Mouse (Mus musculus): Measurements from ENCODE around the gene Aaas. TPM values are rescaled to one million over a fixed set of nuclear protein-coding genes. Genes with fewer than 3 reads are reported as not detected.
A peak's percentile ranks its signal among the peaks of the same experiment; 100 is the strongest.
"Not testable (repeated sequence)": the region's sequence is repeated elsewhere in the genome, so short reads cannot be mapped to it uniquely, and the experiment has no call there.

Gene Aaas
- polyA plus RNA-seq, 1 experiment from 2014 or later, result 65.9 TPM

- DNase-seq (ENCODE audit: low spot score), result no peak
- Histone ChIP-seq H3K36me3 (ENCODE audit: control insufficient read depth, insufficient read depth, low read length) (no peaks in the 10 kb centered on the region), H3K27ac (ENCODE audit: low read depth, low read length) (no peak overlapping the region), H3K9me3 (ENCODE audit: control insufficient read depth, low read length) (no peaks in the 10 kb centered on the region), H3K9ac (ENCODE audit: low read depth, low read length) (no peak overlapping the region), H3K27me3 (ENCODE audit: control insufficient read depth, insufficient read depth, low read length) (peaks cover 19% of the 10 kb centered on the region), H3K4me3 (ENCODE audit: low read depth, low read length) (no peak overlapping the region), H3K4me2 (replicated peaks; ENCODE audit: low read depth, low read length) (no peak overlapping the region), H3K4me1 (replicated peaks; ENCODE audit: control insufficient read depth, insufficient read depth, low read length) (peaks cover 16% of the 10 kb centered on the region)
- WGBS, result 84% methylated on average over 2 of the region's 2 CpGs
- no peak for ATAC-seq (ENCODE audit: low FRiP score)
These were observed 3.4 kb upstream of the Aaas start for GRCm38 (mm10) chr15:102353986-102354385.

- no peaks in the 10 kb centered on the region for H3K36me3 ChIP-seq (ENCODE audit: control insufficient read depth, insufficient read depth, low read length)
- ATAC-seq (ENCODE audit: low FRiP score) (no peak), DNase-seq (ENCODE audit: low spot score) (no peak)
- H3K27ac ChIP-seq (ENCODE audit: low read depth, low read length), result no peak overlapping the region
- H3K4me1 ChIP-seq (replicated peaks; ENCODE audit: control insufficient read depth, insufficient read depth, low read length), result peaks cover 6% of the 10 kb centered on the region; the same call in 1 of the 2 replicates
- H3K27me3 ChIP-seq (ENCODE audit: control insufficient read depth, insufficient read depth, low read length), result peaks cover 5% of the 10 kb centered on the region; the same call in 1 of the 2 replicates
- no peak overlapping the region for H3K4me2 ChIP-seq (replicated peaks; ENCODE audit: low read depth, low read length)
- 63% methylated on average over 2 of the region's 2 CpGs for WGBS
- H3K9ac ChIP-seq (ENCODE audit: low read depth, low read length), result no peak overlapping the region
- H3K4me3 ChIP-seq (ENCODE audit: low read depth, low read length), result no peak overlapping the region
- H3K9me3 ChIP-seq (ENCODE audit: control insufficient read depth, low read length), result no peaks in the 10 kb centered on the region
These were observed 1.6 kb upstream of the Aaas start for GRCm38 (mm10) chr15:102352177-102352576.

- H3K27me3 ChIP-seq (ENCODE audit: control insufficient read depth, insufficient read depth, low read length), result no peaks in the 10 kb centered on the region
- H3K4me1 ChIP-seq (replicated peaks; ENCODE audit: control insufficient read depth, insufficient read depth, low read length), result peaks cover 6% of the 10 kb centered on the region; the same call in 1 of the 2 replicates
- 0 out of 2 replicates have a peak, but pooled peaks have one; percentile 7 for ATAC-seq (ENCODE audit: low FRiP score)
- peak overlapping the region; percentile 80 for H3K4me3 ChIP-seq (ENCODE audit: low read depth, low read length)
- no peak for DNase-seq (ENCODE audit: low spot score)
- H3K9ac ChIP-seq (ENCODE audit: low read depth, low read length), result 0 out of 2 replicates have a peak overlapping the region, but pooled peaks have one; percentile 42
- H3K4me2 ChIP-seq (replicated peaks; ENCODE audit: low read depth, low read length), result peak overlapping the region; percentile 33
- 11% methylated on average over 11 of the region's 11 CpGs for WGBS
- no peak overlapping the region for H3K27ac ChIP-seq (ENCODE audit: low read depth, low read length)
- H3K9me3 ChIP-seq (ENCODE audit: control insufficient read depth, low read length), result no peaks in the 10 kb centered on the region
- H3K36me3 ChIP-seq (ENCODE audit: control insufficient read depth, insufficient read depth, low read length), result no peaks in the 10 kb centered on the region
These were observed 346 bp upstream of the Aaas start for GRCm38 (mm10) chr15:102350942-102351291.

- Histone ChIP-seq H3K9ac (ENCODE audit: low read depth, low read length) (no peak overlapping the region), H3K4me2 (replicated peaks; ENCODE audit: low read depth, low read length) (no peak overlapping the region), H3K4me3 (ENCODE audit: low read depth, low read length) (no peak overlapping the region), H3K27ac (ENCODE audit: low read depth, low read length) (no peak overlapping the region), H3K36me3 (ENCODE audit: control insufficient read depth, insufficient read depth, low read length) (no peaks in the 10 kb centered on the region), H3K9me3 (ENCODE audit: control insufficient read depth, low read length) (no peaks in the 10 kb centered on the region), H3K4me1 (replicated peaks; ENCODE audit: control insufficient read depth, insufficient read depth, low read length) (peaks cover 6% of the 10 kb centered on the region; the same call in 1 of the 2 replicates), H3K27me3 (ENCODE audit: control insufficient read depth, insufficient read depth, low read length) (no peaks in the 10 kb centered on the region)
- ATAC-seq (ENCODE audit: low FRiP score) (no peak), DNase-seq (ENCODE audit: low spot score) (no peak)
- 71% methylated on average over 4 of the region's 4 CpGs for whole genome bisulfite sequencing
These were observed 4.1 kb downstream of the Aaas start for GRCm38 (mm10) chr15:102346444-102346843.

- DNase-seq (ENCODE audit: low spot score) (no peak), ATAC-seq (ENCODE audit: low FRiP score) (no peak)
- Histone ChIP-seq H3K9ac (ENCODE audit: low read depth, low read length) (no peak overlapping the region), H3K9me3 (ENCODE audit: control insufficient read depth, low read length) (no peaks in the 10 kb centered on the region), H3K4me3 (ENCODE audit: low read depth, low read length) (no peak overlapping the region), H3K27ac (ENCODE audit: low read depth, low read length) (no peak overlapping the region), H3K27me3 (ENCODE audit: control insufficient read depth, insufficient read depth, low read length) (no peaks in the 10 kb centered on the region), H3K4me2 (replicated peaks; ENCODE audit: low read depth, low read length) (no peak overlapping the region), H3K4me1 (replicated peaks; ENCODE audit: control insufficient read depth, insufficient read depth, low read length) (no peaks in the 10 kb centered on the region), H3K36me3 (ENCODE audit: control insufficient read depth, insufficient read depth, low read length) (no peaks in the 10 kb centered on the region)
- WGBS, result 95% methylated on average over 3 of the region's 3 CpGs
These were observed 6.1 kb downstream of the Aaas start for GRCm38 (mm10) chr15:102344490-102344889.

GRCm38 (mm10) chr15:102341580-102341979 lies 9.0 kb downstream of the Aaas start:
- no peak for ATAC-seq (ENCODE audit: low FRiP score)
- H3K36me3 ChIP-seq (ENCODE audit: control insufficient read depth, insufficient read depth, low read length), result no peaks in the 10 kb centered on the region
- H3K9me3 ChIP-seq (ENCODE audit: control insufficient read depth, low read length), result no peaks in the 10 kb centered on the region
- no peaks in the 10 kb centered on the region for H3K27me3 ChIP-seq (ENCODE audit: control insufficient read depth, insufficient read depth, low read length)
- DNase-seq (ENCODE audit: low spot score), result peak; percentile 64
- H3K4me3 ChIP-seq (ENCODE audit: low read depth, low read length), result no peak overlapping the region
- no peaks in the 10 kb centered on the region for H3K4me1 ChIP-seq (replicated peaks; ENCODE audit: control insufficient read depth, insufficient read depth, low read length)
- WGBS, result 13% methylated on average over 1 of the region's 1 CpGs
- no peak overlapping the region for H3K27ac ChIP-seq (ENCODE audit: low read depth, low read length)
- H3K4me2 ChIP-seq (replicated peaks; ENCODE audit: low read depth, low read length), result no peak overlapping the region
- no peak overlapping the region for H3K9ac ChIP-seq (ENCODE audit: low read depth, low read length)

- Histone ChIP-seq H3K27ac (ENCODE audit: low read depth, low read length) (no peak overlapping the region), H3K4me2 (replicated peaks; ENCODE audit: low read depth, low read length) (no peak overlapping the region), H3K4me1 (replicated peaks; ENCODE audit: control insufficient read depth, insufficient read depth, low read length) (no peaks in the 10 kb centered on the region), H3K27me3 (ENCODE audit: control insufficient read depth, insufficient read depth, low read length) (no peaks in the 10 kb centered on the region), H3K9ac (ENCODE audit: low read depth, low read length) (no peak overlapping the region), H3K4me3 (ENCODE audit: low read depth, low read length) (no peak overlapping the region), H3K9me3 (ENCODE audit: control insufficient read depth, low read length) (no peaks in the 10 kb centered on the region), H3K36me3 (ENCODE audit: control insufficient read depth, insufficient read depth, low read length) (no peaks in the 10 kb centered on the region)
- DNase-seq (ENCODE audit: low spot score), result no peak
- no peak for ATAC-seq (ENCODE audit: low FRiP score)
- WGBS, result 77% methylated on average over 5 of the region's 5 CpGs
These were observed 11.0 kb downstream of the Aaas start for GRCm38 (mm10) chr15:102339612-102340011.

- Histone ChIP-seq H3K4me3 (ENCODE audit: low read depth, low read length) (no peak overlapping the region), H3K27me3 (ENCODE audit: control insufficient read depth, insufficient read depth, low read length) (no peaks in the 10 kb centered on the region), H3K36me3 (ENCODE audit: control insufficient read depth, insufficient read depth, low read length) (no peaks in the 10 kb centered on the region), H3K4me1 (replicated peaks; ENCODE audit: control insufficient read depth, insufficient read depth, low read length) (peaks cover 6% of the 10 kb centered on the region; the same call in 1 of the 2 replicates), H3K4me2 (replicated peaks; ENCODE audit: low read depth, low read length) (no peak overlapping the region), H3K27ac (ENCODE audit: low read depth, low read length) (no peak overlapping the region), H3K9ac (ENCODE audit: low read depth, low read length) (no peak overlapping the region), H3K9me3 (ENCODE audit: control insufficient read depth, low read length) (no peaks in the 10 kb centered on the region)
- 85% methylated on average over 4 of the region's 4 CpGs for WGBS
- ATAC-seq (ENCODE audit: low FRiP score) (no peak), DNase-seq (ENCODE audit: low spot score) (no peak)
These were observed 13.6 kb downstream of the Aaas start for GRCm38 (mm10) chr15:102336946-102337345.

- H3K36me3 ChIP-seq (ENCODE audit: control insufficient read depth, insufficient read depth, low read length); H3K27ac ChIP-seq (ENCODE audit: low read depth, low read length); H3K4me1 ChIP-seq (replicated peaks; ENCODE audit: control insufficient read depth, insufficient read depth, low read length); H3K4me2 ChIP-seq (replicated peaks; ENCODE audit: low read depth, low read length); H3K27me3 ChIP-seq (ENCODE audit: control insufficient read depth, insufficient read depth, low read length); H3K4me3 ChIP-seq (ENCODE audit: low read depth, low read length); H3K9ac ChIP-seq (ENCODE audit: low read depth, low read length); ATAC-seq (ENCODE audit: low FRiP score); H3K9me3 ChIP-seq (ENCODE audit: control insufficient read depth, low read length): not testable (repeated sequence)
- 91% methylated on average over 5 of the region's 5 CpGs for WGBS
- DNase-seq (ENCODE audit: low spot score), result peak; percentile 43
These were observed 14.6 kb downstream of the Aaas start for GRCm38 (mm10) chr15:102335925-102336324.
